Mouse (Mus musculus) hindbrain, embryonic 12.5 days (tissue): ENCODE measurements around the gene Ahnak. TPM values are rescaled to one million over a fixed set of nuclear protein-coding genes. Genes with fewer than 3 reads are reported as not detected.

Experiments
- ATAC-seq: fragments of 200-750 bp; cut with Nextera tagmentation; 2 replicates; pipeline ENCODE4 v1.8.0; 2017; ENCODE audit warnings: moderate TSS enrichment; ENCODE audit not compliant: low FRiP score
- H3K27ac ChIP-seq: fragments of 300-500 bp; sonication (generic); 2 replicates; pipeline ENCODE4 v1.5.1; 2016; ENCODE audit warnings: mild to moderate bottlenecking
- H3K27me3 ChIP-seq: fragments of 300-500 bp; sonication (generic); 2 replicates; pipeline ENCODE4 v1.6.1; 2016; ENCODE audit warnings: mild to moderate bottlenecking
- H3K36me3 ChIP-seq: fragments of 300-500 bp; sonication (generic); 2 replicates; pipeline ENCODE4 v1.6.1; 2016; ENCODE audit warnings: mild to moderate bottlenecking
- H3K4me1 ChIP-seq: fragments of 300-500 bp; sonication (generic); 2 replicates; pipeline ENCODE4 v1.6.1; 2016
- H3K4me2 ChIP-seq: fragments of 300-500 bp; sonication (generic); replicated peaks from 2 replicates; pipeline ENCODE4 v1.6.1; 2016; ENCODE audit warnings: mild to moderate bottlenecking
- H3K4me3 ChIP-seq: fragments of 300-500 bp; sonication (generic); 2 replicates; pipeline ENCODE4 v1.5.1; 2016; ENCODE audit warnings: mild to moderate bottlenecking
- H3K9ac ChIP-seq: fragments of 300-500 bp; sonication (generic); 2 replicates; pipeline ENCODE4 v1.6.1; 2016; ENCODE audit warnings: mild to moderate bottlenecking, moderate library complexity
- H3K9me3 ChIP-seq: fragments of 300-500 bp; sonication (generic); replicated peaks from 2 replicates; pipeline ENCODE4 v1.6.1; 2016; ENCODE audit warnings: mild to moderate bottlenecking
- WGBS: fragments of 180-500 bp; shearing (Covaris S2); methylation state at CpG from one replicate; pipeline ENCODE4 v1.1.7; 2016; 5-methylcytosine and 5-hydroxymethylcytosine counted together
- polyA plus RNA-seq: library from polyadenylated mRNA; unstranded; fragments of >200 nt; fragmentation: Nextera tagmentation; extraction: Ambion mirVana; gene quantifications from 2 replicates; pipeline ENCODE4 v1.2.1, GENCODE M21; 2016

Gene Ahnak
- polyA plus RNA-seq, 1 experiment from 2014 or later: 12.7 TPM

DNA sequence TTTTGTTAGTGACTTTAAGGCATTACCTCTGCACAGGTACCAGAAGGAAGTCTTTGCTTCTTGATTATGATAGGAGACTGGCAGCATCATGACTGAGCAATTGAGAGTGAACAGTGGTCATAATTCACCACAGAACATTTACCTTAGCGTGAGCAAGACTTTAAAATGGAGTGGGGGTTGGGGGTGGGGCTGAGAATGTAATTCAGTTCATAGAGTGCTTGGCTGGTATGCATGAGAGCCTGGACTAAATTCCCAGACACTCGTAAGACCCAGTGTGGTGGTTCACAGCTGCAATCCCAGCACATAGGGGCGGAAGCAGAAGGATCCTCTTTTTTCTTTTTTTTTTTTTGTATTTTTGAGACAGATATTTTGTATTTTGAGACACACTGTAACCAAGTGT, 30.2 kb downstream of the Ahnak start:
- no peak overlapping the region for H3K27ac ChIP-seq
- no peaks in the 10 kb centered on the region for H3K36me3 ChIP-seq
- ATAC-seq: no peak
- no peak overlapping the region for H3K4me3 ChIP-seq
- no peak overlapping the region for H3K4me2 ChIP-seq
- no peak overlapping the region for H3K9ac ChIP-seq
- H3K4me1 ChIP-seq: no peaks in the 10 kb centered on the region
- no peaks in the 10 kb centered on the region for H3K9me3 ChIP-seq
- 93% methylated on average over 3 of the region's 3 CpGs for WGBS
- H3K27me3 ChIP-seq: no peaks in the 10 kb centered on the region

DNA sequence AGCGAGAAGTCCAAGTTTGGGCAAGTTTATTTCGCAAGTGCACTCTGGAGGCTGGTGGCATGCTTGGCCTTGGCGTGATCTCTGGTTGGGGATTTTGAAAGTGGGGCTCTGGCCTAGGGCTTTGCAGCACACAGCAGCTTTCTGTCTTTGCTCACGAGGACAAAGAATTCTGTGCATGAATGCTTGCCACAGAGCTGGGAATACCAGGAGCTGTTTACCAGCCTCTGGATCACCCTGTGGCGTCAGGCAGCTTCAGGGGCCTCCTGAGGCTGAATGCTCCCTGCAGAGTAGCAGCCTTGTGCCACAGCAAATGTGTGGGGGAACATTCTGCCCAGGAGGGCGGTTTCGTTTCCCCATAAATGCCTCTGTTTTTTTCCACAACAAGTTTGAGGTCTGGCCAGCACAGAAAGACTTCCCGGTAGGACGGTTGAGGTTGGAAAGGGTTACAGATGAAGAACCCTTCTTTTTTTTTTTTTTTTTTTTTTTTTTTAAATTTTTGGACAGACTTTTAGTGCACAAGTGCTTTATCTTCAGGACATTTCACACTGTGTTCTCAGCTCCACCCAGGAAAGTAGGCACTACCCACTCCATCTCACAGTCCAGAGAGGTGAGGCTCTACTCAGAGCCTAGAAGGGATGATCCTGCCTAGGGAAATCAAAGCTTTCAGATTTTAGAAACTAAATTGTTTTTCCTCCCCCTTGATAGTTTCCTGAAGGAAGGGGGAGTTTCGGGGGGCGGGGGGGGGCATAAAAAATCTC, 34.1 kb downstream of the Ahnak start:
- Histone ChIP-seq H3K36me3 (no peaks in the 10 kb centered on the region), H3K27me3 (no peaks in the 10 kb centered on the region), H3K9me3 (no peaks in the 10 kb centered on the region), H3K9ac (no peak overlapping the region), H3K27ac (no peak overlapping the region; the same call in 1 of the 2 replicates), H3K4me2 (no peak overlapping the region), H3K4me1 (peaks cover 3% of the 10 kb centered on the region; the same call in 1 of the 2 replicates), H3K4me3 (no peak overlapping the region)
- 57% methylated on average over 11 of the region's 11 CpGs for WGBS
- no peak for ATAC-seq

DNA sequence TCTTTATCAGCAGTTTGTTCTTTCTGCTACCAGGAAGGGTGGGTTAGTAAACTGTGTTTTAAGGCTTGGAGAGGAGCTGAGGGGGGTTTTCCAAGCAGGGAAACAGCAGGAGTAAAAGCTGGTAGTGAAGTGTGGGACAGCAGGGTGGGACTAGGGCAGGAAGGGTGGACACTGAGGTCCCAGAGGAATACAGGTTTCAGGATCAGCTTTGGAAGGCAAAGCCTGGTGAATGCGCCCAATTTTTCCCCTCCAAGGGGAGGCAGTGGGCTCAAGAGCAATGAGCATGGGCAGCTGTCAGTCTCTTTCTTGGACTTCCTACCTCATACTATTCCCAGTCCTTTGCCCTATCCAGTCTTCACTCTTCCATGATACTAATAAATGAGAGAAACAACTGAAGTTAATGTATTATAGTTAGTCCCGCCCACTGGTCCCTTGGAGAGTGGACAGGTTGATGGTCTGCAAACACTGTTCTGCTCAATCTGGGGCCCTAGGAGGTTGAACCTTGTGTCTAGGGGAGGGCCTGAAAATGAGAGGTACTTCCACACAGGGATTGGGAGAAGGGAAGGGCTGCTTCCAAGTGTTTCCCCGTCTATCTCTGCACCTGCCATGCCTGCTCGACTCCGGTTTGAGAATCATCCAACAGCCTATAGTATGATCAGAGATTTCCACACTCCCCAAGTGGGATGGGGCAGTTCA, 36.6 kb downstream of the Ahnak start:
- Histone ChIP-seq H3K9me3 (no peaks in the 10 kb centered on the region), H3K4me3 (no peak overlapping the region), H3K4me2 (no peak overlapping the region), H3K9ac (no peak overlapping the region), H3K27ac (no peak overlapping the region), H3K36me3 (no peaks in the 10 kb centered on the region), H3K4me1 (peaks cover 3% of the 10 kb centered on the region; the same call in 1 of the 2 replicates), H3K27me3 (no peaks in the 10 kb centered on the region)
- WGBS: 93% methylated on average over 5 of the region's 5 CpGs
- no peak for ATAC-seq

DNA sequence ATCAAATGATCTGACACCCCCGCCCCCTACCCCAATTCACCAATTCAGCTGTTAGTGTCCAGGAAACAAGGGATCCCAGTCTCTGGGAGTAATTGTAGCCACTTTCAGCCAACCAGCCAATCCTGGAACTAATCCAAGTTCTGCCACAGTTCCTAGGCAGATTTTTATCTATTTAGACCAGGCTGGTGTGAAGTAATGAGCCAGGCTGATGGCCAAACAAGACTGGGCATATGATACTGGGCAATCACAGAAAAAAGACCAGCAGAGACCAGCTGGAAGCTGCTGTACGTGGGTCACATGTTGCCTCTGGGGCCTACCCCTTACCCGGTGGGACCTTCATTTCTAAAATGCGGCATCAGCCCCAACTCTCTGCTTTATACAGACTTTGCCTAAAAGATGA, 37.5 kb downstream of the Ahnak start:
- H3K27ac ChIP-seq: no peak overlapping the region
- no peak overlapping the region for H3K4me3 ChIP-seq
- no peak overlapping the region for H3K9ac ChIP-seq
- no peaks in the 10 kb centered on the region for H3K36me3 ChIP-seq
- no peaks in the 10 kb centered on the region for H3K27me3 ChIP-seq
- peak; percentile 50 for ATAC-seq
- H3K4me2 ChIP-seq: no peak overlapping the region
- H3K9me3 ChIP-seq: no peaks in the 10 kb centered on the region
- H3K4me1 ChIP-seq: peaks cover 3% of the 10 kb centered on the region; the same call in 1 of the 2 replicates
- 89% methylated on average over 4 of the region's 4 CpGs for WGBS

DNA sequence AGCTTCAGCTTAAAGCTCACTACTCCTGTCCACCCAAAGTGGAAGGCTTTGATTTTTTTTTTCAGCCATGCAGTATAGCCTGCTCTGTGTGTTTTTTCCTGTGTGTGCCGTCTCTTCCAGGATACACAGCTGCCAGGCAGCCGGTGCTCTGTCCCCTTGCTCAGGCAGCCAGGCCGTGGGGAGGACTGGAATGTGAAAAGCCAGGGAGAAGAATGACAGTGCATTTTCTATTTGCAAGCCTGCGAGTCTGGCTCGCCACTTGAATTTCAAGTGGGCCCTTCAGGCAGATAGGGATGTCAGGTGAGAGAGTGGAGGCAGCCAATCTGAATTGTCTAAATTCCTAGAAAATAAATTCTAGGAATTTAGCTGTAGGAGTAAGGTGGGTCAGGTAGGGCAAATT, 38.7 kb downstream of the Ahnak start:
- H3K27me3 ChIP-seq: no peaks in the 10 kb centered on the region
- WGBS: 24% methylated on average over 5 of the region's 5 CpGs
- no peak overlapping the region for H3K4me2 ChIP-seq
- H3K4me3 ChIP-seq: no peak overlapping the region
- no peaks in the 10 kb centered on the region for H3K9me3 ChIP-seq
- no peak overlapping the region for H3K9ac ChIP-seq
- H3K36me3 ChIP-seq: no peaks in the 10 kb centered on the region
- ATAC-seq: no peak
- H3K4me1 ChIP-seq: peaks cover 3% of the 10 kb centered on the region; the same call in 1 of the 2 replicates
- no peak overlapping the region for H3K27ac ChIP-seq

DNA sequence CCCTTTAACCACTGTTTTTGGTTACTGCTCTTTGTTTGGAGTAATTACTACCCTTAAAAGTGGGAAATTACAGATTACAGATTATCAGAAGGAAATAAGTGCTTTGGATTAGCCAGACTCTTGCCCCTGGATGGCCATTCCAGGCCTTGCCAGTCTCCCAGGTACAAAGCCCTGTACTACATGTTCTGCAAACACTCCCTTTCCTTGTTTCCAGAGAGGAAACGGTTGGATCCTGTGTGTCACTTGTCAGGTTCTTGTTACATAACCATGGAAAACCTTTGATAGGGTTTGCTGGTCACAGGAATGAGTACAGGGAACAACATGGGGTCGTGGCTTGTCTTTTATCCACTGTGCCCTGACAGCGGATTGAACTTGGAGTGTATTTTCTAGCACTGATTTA, 39.3 kb downstream of the Ahnak start:
- H3K4me3 ChIP-seq: no peak overlapping the region
- ATAC-seq: no peak
- H3K9ac ChIP-seq: no peak overlapping the region
- H3K9me3 ChIP-seq: no peaks in the 10 kb centered on the region
- H3K4me1 ChIP-seq: peaks cover 3% of the 10 kb centered on the region; the same call in 1 of the 2 replicates
- no peaks in the 10 kb centered on the region for H3K27me3 ChIP-seq
- H3K27ac ChIP-seq: no peak overlapping the region
- H3K36me3 ChIP-seq: no peaks in the 10 kb centered on the region
- WGBS: 73% methylated on average over 3 of the region's 3 CpGs
- H3K4me2 ChIP-seq: no peak overlapping the region

DNA sequence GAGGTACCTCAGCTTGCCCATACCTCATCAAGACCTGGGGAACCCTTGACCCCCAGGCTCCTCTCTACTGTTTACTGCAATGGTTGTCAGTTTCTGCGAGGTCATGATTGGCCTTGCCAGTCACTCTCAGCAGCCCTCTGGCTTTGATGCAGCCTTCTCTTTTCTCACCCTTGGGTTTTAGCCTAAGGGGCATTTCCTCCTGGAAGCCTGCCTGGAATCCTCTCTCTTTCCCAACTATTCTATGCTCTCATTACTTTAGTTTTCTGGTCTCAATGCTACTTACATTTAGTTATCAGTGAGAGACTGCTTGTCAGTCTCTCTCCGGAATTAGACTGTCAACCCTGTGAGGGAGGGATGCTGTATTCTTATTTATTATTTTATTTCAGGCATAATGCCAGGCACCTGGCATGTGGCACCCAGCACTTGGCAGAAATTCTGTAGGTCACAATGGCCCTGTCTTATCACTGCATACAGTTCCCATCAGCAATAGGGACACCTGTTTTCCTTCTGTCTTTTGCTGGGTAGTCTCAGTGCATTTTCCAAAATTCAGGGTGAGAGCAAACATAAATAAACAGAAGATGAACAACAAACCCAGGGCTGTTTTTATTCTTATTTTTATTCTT, 40.7 kb downstream of the Ahnak start:
- Histone ChIP-seq H3K4me3 (no peak overlapping the region), H3K9me3 (no peaks in the 10 kb centered on the region)
- 97% methylated on average over 2 of the region's 2 CpGs for WGBS

DNA sequence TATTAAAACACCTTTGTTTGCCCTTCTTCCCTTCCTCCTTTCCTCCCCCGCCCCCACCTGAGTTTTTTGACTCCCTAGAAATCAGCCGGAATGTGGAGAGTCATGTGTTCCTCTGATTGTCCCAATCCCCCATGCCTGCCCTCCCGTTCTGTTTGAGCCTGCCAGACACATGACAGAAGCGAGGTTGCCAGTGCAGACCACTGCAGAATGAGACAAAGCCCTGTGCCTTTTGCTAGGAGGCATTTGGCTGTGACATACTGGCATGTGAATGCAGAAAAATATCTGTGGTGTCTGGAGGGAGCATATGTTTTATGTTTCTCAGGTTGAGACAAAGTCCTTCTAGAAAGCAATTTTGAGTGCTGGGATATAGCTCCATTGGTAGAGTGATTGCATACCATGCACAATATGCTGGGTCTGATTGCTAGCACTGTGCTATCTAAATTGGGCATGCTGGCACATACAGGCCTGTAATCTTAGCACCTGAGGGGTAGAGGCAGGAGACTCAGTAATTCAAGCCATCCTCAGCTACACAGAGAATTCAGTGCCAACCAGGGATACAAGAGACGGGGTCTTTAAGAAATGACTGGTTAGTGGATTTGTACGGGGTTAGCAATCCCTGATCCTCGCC, 43.5 kb downstream of the Ahnak start:
- Histone ChIP-seq H3K9me3 (no peaks in the 10 kb centered on the region), H3K4me1 (peaks cover 3% of the 10 kb centered on the region; the same call in 1 of the 2 replicates), H3K27me3 (no peaks in the 10 kb centered on the region), H3K9ac (no peak overlapping the region), H3K36me3 (no peaks in the 10 kb centered on the region), H3K4me3 (no peak overlapping the region), H3K4me2 (no peak overlapping the region), H3K27ac (no peak overlapping the region)
- ATAC-seq: no peak
- 68% methylated on average over 7 of the region's 7 CpGs for WGBS

More for the DNA sequence above, 40.7 kb downstream of the Ahnak start:
- peaks cover 3% of the 10 kb centered on the region; the same call in 1 of the 2 replicates for H3K4me1 ChIP-seq
- no peak overlapping the region for H3K9ac ChIP-seq
- H3K27me3 ChIP-seq: no peaks in the 10 kb centered on the region
- no peaks in the 10 kb centered on the region for H3K36me3 ChIP-seq
- no peak overlapping the region for H3K27ac ChIP-seq
- H3K4me2 ChIP-seq: no peak overlapping the region
- no peak for ATAC-seq

DNA sequence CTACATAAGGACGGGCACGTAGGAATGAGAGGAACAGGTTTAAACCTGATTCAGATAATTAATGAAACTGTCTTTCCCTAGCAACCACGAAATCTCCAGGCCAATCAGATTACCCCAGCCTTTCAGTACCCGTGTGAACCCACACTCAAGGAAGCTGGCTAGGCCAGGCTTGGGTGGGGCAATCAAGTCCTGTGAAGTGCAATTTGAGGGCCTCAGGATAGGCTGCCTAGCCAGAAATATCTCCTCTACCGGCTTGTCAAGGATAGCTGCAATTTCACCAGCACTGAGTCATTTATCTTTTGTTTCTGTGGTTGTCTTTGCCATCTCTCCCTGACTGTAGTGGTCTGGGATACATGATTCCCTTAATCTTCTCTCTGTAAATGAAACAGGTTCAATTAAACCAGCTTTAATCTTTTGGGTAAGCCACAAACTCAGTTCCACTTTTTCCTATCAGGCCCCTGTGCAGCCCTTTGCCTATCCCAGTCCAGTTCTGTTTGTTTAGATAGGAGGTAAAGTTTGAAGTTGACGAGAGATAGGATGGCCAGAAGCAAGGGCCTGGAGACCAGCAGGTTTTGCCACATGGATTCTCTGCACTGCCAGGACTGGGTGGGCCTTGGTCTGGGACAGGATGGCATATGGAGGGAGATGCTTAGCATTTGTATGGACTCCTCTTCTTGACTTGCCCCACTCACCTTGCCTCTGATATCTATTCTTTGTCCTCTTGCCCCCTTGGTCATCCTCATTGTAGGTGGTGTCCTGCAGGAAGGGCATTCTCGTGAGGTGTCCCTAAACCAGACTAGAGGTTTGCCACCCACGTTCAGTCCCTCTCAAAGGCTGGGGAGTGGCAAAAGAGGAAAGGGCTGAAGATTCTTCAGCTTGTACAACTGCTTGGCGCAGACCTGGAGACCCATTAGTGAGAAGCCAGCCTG, 44.6 kb downstream of the Ahnak start:
- Histone ChIP-seq H3K9ac (no peak overlapping the region), H3K9me3 (no peaks in the 10 kb centered on the region), H3K36me3 (no peaks in the 10 kb centered on the region), H3K4me2 (no peak overlapping the region), H3K27ac (no peak overlapping the region), H3K27me3 (no peaks in the 10 kb centered on the region), H3K4me1 (no peaks in the 10 kb centered on the region), H3K4me3 (no peak overlapping the region)
- 72% methylated on average over 9 of the region's 9 CpGs for WGBS
- no peak for ATAC-seq

DNA sequence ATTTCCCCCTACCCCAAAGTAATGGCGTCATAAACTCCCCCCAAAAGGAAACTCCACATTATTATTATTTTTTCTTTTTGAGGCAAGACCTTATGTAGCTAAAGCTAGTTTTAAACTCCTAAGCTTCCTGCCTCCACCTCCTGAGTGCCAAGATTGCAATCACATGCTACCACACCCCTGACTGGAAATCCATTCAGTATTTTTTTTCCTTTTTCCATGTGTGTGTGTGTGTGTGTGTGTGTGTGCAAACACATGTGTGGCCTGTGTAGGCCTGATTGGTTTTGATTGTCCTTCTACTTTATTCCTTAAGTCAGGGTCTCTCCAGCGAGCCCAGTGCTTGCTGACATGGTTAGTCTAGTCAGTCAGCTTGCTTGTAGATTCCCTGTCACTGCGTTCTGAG, 45.4 kb downstream of the Ahnak start:
- Histone ChIP-seq H3K9me3 (no peaks in the 10 kb centered on the region), H3K4me3 (no peak overlapping the region), H3K36me3 (no peaks in the 10 kb centered on the region), H3K27me3 (no peaks in the 10 kb centered on the region), H3K27ac (no peak overlapping the region), H3K9ac (no peak overlapping the region), H3K4me1 (no peaks in the 10 kb centered on the region), H3K4me2 (no peak overlapping the region)
- no peak for ATAC-seq
- 83% methylated on average over 3 of the region's 3 CpGs for WGBS

DNA sequence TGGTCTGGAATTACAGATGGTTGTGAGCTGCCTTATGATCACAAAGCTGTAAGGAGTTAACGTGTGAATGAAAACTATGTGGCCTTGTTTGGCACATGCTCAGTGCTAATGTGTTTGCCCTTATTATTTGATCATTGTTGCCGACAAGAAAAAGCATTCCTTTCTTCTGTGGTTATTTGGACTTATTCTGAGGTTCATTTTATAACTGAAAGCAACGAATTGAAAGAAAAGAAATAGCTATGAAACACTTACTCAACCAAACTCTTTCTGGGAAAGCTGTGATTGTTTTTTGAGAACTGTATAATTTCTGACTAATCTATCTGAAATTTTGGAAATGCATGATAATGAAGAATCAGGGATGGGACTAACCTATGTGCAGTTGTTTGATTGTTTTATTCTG, 46.0 kb downstream of the Ahnak start:
- no peak for ATAC-seq
- no peak overlapping the region for H3K4me2 ChIP-seq
- 86% methylated on average over 3 of the region's 3 CpGs for WGBS
- H3K4me3 ChIP-seq: no peak overlapping the region
- no peaks in the 10 kb centered on the region for H3K36me3 ChIP-seq
- no peak overlapping the region for H3K9ac ChIP-seq
- H3K27me3 ChIP-seq: no peaks in the 10 kb centered on the region
- H3K27ac ChIP-seq: no peak overlapping the region
- no peaks in the 10 kb centered on the region for H3K9me3 ChIP-seq
- no peaks in the 10 kb centered on the region for H3K4me1 ChIP-seq
